Mouse (Mus musculus) thymus, adult 2 months (tissue): ENCODE data around the gene Mlxipl.

Source experiments
- CTCF ChIP-seq: fragments of 200-500 bp; IDR thresholded peaks from 2 replicates; pipeline ENCODE4 v1.5.1; 2012; ENCODE audit warnings: mild to moderate bottlenecking, control low read depth, low read length, moderate library complexity, borderline replicate concordance; ENCODE audit not compliant: control insufficient read depth, poor library complexity, insufficient read depth; ENCODE audit errors: extremely low read depth
- POLR2A ChIP-seq: fragments of 200-500 bp; IDR thresholded peaks from 2 replicates; pipeline ENCODE4 v1.6.1; 2012; ENCODE audit warnings: mild to moderate bottlenecking, low read length, control low read depth, moderate library complexity; ENCODE audit not compliant: control insufficient read depth, poor library complexity, insufficient read depth; ENCODE audit errors: extremely low read depth

DNA sequence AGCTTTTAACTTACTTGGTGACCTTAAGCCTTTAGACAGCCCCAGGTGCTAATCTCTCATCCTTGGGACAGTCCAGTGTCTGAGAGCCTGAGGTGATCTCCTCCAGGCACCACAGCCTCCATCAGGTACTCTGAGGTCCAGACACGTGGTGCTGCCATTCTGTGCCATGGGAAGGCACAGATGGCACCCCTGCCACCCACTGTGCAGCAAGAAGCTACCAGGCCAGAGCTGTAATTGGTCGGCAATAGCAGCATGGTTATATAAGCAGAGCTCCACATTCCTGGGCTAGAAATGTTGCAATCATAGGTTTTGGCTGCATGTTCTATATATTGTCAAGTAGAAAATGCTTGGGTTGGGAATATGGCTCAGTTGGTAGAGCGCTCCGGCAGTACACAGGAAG, 89.3 kb downstream of the Mlxipl start:
- no peak for TF ChIP-seq POLR2A
- TF ChIP-seq CTCF = no peak
